Mouse (Mus musculus): Measurements from ENCODE around the gene Hist1h1b.

DNA sequence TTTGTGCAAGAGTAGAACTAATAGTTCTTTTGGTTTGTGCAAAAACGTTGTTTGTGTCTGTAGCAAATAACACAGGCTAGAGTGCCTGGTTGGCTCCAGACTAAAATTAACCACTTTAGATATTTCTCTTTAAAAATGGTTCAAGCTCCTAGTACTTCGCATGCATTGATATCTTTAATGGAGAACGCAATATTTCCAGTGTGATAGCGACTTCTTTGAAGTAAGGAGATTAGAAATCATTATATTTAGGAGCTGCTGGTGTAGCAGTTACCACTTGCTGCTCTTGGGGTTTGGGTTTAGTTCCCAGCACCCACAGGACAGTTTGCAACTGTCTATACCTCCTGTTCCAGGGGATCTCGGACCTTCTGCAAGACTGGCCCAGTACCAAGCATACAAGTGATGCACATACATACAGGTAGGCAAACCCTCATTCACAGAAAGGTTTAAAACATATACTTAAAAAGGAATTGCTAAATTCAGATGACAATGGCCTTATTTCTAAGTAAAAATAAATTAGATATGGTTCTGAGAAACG is 663 bp upstream of the Hist1h1b start:
- TF ChIP-seq POLR2A (IDR thresholded peaks at IDR 0.05; ENCODE audit: borderline replicate concordance, insufficient read depth, low read length): no peak
- TF ChIP-seq CTCF (IDR thresholded peaks at IDR 0.05; ENCODE audit: borderline replicate concordance, insufficient read depth, low read depth, low read length): no peak
